Mouse (Mus musculus): Measurements from ENCODE around the gene 4930447C04Rik. TPM values are rescaled to one million over a fixed set of nuclear protein-coding genes. Genes with fewer than 3 reads are reported as not detected.

The 4930447C04Rik gene
- 0.08 and 0.17 TPM in 2 replicates for polyA plus RNA-seq (2015; fragmentation: Nextera tagmentation; extraction: Ambion mirVana)

DNA sequence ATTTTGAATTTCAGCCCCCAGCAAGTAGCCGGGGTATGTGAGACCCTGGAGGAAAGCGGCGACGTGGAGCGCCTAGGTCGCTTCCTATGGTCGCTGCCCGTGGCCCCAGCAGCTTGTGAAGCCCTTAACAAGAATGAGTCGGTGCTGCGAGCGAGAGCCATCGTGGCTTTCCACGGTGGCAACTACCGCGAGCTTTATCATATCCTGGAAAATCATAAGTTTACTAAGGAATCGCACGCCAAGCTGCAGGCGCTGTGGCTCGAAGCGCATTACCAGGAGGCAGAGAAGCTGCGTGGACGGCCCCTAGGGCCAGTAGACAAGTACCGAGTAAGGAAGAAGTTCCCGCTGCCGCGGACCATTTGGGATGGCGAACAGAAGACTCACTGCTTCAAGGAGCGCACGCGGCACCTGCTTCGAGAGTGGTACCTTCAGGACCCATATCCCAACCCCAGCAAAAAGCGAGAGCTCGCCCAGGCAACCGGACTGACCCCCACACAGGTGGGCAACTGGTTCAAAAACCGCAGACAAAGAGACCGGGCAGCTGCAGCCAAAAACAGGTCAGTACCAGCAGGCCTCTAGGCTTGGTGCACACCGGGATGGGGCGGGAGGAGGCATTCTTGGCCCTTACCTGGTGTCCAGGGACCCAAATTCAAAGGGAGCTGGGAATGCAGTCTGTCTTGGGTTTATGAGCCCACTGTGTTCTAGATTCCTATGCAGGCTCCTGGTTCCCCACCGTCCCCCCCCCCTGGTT is at the start of gene 4930447C04Rik:
Gene 4930447C04Rik (minus strand): TSS at position 704 of the 751 bp plus-strand sequence.
- H3K4me1 ChIP-seq (ENCODE audit: insufficient read depth, low read depth, low read length) = 0 out of 2 replicates have a peak, but pooled peaks cover under 1% of the 10 kb centered on the region
- H3K9ac ChIP-seq (replicated peaks; ENCODE audit: low read depth) = no peak within 1 kb of the TSS
- H3K4me2 ChIP-seq (replicated peaks; ENCODE audit: low read depth, low read length) = no peak within 1 kb of the TSS
- no peak for DNase-seq (ENCODE audit: low spot score)
- H3K9me3 ChIP-seq (ENCODE audit: low read length) = no peaks in the 10 kb centered on the region
- TF ChIP-seq CTCF (IDR thresholded peaks at IDR 0.05) = no peak
- no peak for TF ChIP-seq EP300 (IDR thresholded peaks at IDR 0.05)
- H3K36me3 ChIP-seq (ENCODE audit: insufficient read depth, low read length) = no peaks in the 10 kb centered on the region
- WGBS = 2% methylated on average over 39 of the region's 39 CpGs
- ATAC-seq = no peak
- no peak within 1 kb of the TSS for H3K4me3 ChIP-seq (ENCODE audit: low read depth, low read length)
- H3K27me3 ChIP-seq (replicated peaks; ENCODE audit: insufficient read depth, low read length) = peaks cover 65% of the 10 kb centered on the region
- no peak within 1 kb of the TSS for H3K27ac ChIP-seq (ENCODE audit: low read length)

DNA sequence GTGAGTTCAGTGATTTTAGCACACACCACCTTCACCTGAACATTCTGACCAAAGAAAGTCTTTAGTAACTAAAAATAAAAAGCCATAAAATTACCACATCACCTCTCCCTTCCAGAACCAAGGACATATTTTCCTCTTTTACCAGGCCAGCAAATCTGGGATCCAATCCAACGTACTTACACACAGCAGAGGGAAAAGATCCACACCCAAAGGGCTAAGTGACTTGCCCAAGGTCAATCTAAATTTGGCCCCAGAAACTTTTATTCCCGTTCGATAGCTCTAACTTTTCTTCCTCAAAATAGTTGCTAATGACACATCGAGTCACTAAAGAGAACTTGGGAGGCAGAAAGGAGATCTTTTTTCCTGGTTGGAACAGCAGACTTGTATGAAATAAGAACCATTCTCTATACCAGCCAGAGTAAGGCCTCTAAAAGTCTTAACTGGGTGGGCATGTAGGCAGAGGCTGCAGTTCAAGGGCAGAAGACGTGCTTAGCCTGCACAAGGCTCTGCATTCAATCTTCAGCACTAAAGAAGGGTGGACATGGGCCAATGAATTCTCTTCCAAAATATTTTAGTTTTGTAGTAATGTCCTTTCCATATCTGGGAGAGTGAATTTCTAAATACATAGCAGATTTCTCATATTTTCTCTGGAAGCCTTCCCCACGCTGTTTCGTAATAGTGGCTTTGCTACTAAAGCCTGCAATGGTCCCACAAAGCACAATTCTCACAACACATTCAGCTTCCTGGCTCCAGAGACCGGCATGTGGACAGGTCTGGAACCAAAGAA is 42.7 kb upstream of the 4930447C04Rik start:
- H3K27ac ChIP-seq (ENCODE audit: low read length) = peak overlapping the region; percentile 35; the same call in 1 of the 2 replicates
- no peaks in the 10 kb centered on the region for H3K36me3 ChIP-seq (ENCODE audit: insufficient read depth, low read length)
- no peak overlapping the region for H3K4me3 ChIP-seq (ENCODE audit: low read depth, low read length)
- H3K4me2 ChIP-seq (replicated peaks; ENCODE audit: low read depth, low read length) = no peak overlapping the region
- 56% methylated on average over 8 of the region's 8 CpGs for WGBS
- H3K27me3 ChIP-seq (replicated peaks; ENCODE audit: insufficient read depth, low read length) = no peaks in the 10 kb centered on the region
- no peaks in the 10 kb centered on the region for H3K9me3 ChIP-seq (ENCODE audit: low read length)
- TF ChIP-seq EP300 (IDR thresholded peaks at IDR 0.05) (no peak; the same call in none of the 2 replicates), CTCF (IDR thresholded peaks at IDR 0.05) (no peak)
- DNase-seq (ENCODE audit: low spot score) (peak; percentile 85), ATAC-seq (peak; percentile 76)
- H3K9ac ChIP-seq (replicated peaks; ENCODE audit: low read depth) = no peak overlapping the region
- H3K4me1 ChIP-seq (ENCODE audit: insufficient read depth, low read depth, low read length) = no peaks in the 10 kb centered on the region

DNA sequence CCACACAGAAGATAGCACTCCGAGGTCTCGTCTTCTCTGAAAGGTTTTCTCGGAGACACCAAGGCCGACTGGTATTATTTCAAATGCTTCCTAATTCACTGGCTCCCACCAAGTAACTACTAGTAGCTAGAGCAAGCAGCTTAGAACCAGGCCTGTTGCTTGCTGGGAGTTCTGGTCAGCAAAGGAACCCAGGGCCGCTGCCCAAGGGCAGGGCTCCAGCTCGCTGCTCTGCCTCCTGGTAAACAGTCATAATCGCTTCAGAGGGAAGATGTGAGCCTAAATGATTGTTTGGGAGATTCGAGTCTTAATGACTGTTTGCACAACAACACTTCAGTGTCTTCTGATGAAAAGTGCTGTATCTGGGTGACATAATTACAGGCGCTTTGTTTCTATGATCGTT is 42.0 kb upstream of the 4930447C04Rik start:
- 61% methylated on average over 10 of the region's 10 CpGs for WGBS
- DNase-seq (ENCODE audit: low spot score) = peak; percentile 44
- H3K4me2 ChIP-seq (replicated peaks; ENCODE audit: low read depth, low read length) = no peak overlapping the region
- TF ChIP-seq CTCF (IDR thresholded peaks at IDR 0.05) = no peak
- no peaks in the 10 kb centered on the region for H3K27me3 ChIP-seq (replicated peaks; ENCODE audit: insufficient read depth, low read length)
- H3K27ac ChIP-seq (ENCODE audit: low read length) = peak overlapping the region; percentile 59
- H3K36me3 ChIP-seq (ENCODE audit: insufficient read depth, low read length) = no peaks in the 10 kb centered on the region
- no peaks in the 10 kb centered on the region for H3K9me3 ChIP-seq (ENCODE audit: low read length)
- ATAC-seq = peak; percentile 28; the same call in 1 of the 2 replicates
- no peaks in the 10 kb centered on the region for H3K4me1 ChIP-seq (ENCODE audit: insufficient read depth, low read depth, low read length)
- no peak overlapping the region for H3K9ac ChIP-seq (replicated peaks; ENCODE audit: low read depth)
- no peak overlapping the region for H3K4me3 ChIP-seq (ENCODE audit: low read depth, low read length)

DNA sequence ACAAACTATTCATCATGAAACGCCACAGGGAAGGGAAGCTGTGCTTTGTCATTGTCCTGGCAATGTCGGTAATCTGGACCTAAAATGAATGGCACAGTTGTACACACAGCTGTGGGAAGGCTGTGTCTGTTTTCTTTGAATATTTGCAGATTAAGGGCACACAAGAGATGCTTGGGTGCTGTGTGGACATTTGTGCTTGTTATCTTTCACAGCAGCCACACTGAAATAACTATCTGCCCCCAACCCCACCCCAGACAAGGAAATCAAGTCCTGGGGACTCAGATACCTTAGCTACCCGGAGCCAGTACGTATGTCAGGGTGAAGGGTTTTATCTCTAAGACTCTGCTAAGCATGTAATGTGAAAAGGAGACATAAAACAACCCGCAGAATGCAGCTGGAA is 38.7 kb upstream of the 4930447C04Rik start:
- no peak overlapping the region for H3K27ac ChIP-seq (ENCODE audit: low read length)
- no peaks in the 10 kb centered on the region for H3K36me3 ChIP-seq (ENCODE audit: insufficient read depth, low read length)
- TF ChIP-seq EP300 (IDR thresholded peaks at IDR 0.05) (no peak), CTCF (IDR thresholded peaks at IDR 0.05) (no peak)
- no peak overlapping the region for H3K4me3 ChIP-seq (ENCODE audit: low read depth, low read length)
- DNase-seq (ENCODE audit: low spot score) (no peak), ATAC-seq (no peak)
- 61% methylated on average over 5 of the region's 5 CpGs for WGBS
- H3K4me2 ChIP-seq (replicated peaks; ENCODE audit: low read depth, low read length) = no peak overlapping the region
- no peaks in the 10 kb centered on the region for H3K9me3 ChIP-seq (ENCODE audit: low read length)
- H3K4me1 ChIP-seq (ENCODE audit: insufficient read depth, low read depth, low read length) = no peaks in the 10 kb centered on the region
- H3K9ac ChIP-seq (replicated peaks; ENCODE audit: low read depth) = no peak overlapping the region
- H3K27me3 ChIP-seq (replicated peaks; ENCODE audit: insufficient read depth, low read length) = no peaks in the 10 kb centered on the region

DNA sequence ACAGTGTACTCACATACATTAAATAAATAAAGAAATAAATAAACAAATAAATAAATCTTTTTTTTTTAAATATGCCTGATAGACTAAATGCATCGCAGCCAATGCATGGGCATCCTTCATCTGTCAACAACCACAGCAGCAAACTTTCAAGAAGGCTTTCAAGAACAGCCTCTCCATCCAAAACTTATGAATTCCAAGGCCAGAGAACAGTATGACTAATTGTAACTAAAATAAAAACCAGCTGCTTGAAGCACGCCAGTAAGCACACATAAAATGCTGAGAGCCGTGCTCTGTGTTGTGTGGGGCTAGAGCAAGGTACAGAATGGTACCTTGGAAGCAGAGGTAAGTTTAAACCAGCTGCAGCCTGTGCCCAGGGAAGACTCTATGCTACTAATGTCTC is 37.3 kb upstream of the 4930447C04Rik start:
- Histone ChIP-seq H3K36me3 (ENCODE audit: insufficient read depth, low read length) (no peaks in the 10 kb centered on the region), H3K9me3 (ENCODE audit: low read length) (no peaks in the 10 kb centered on the region), H3K4me2 (replicated peaks; ENCODE audit: low read depth, low read length) (no peak overlapping the region), H3K4me1 (ENCODE audit: insufficient read depth, low read depth, low read length) (no peaks in the 10 kb centered on the region), H3K4me3 (ENCODE audit: low read depth, low read length) (no peak overlapping the region), H3K27me3 (replicated peaks; ENCODE audit: insufficient read depth, low read length) (0 out of 2 replicates have a peak, but pooled peaks cover 5% of the 10 kb centered on the region), H3K9ac (replicated peaks; ENCODE audit: low read depth) (no peak overlapping the region), H3K27ac (ENCODE audit: low read length) (no peak overlapping the region)
- TF ChIP-seq EP300 (IDR thresholded peaks at IDR 0.05) (no peak), CTCF (IDR thresholded peaks at IDR 0.05) (no peak)
- ATAC-seq (no peak), DNase-seq (ENCODE audit: low spot score) (no peak)
- WGBS = 72% methylated on average over 3 of the region's 3 CpGs

DNA sequence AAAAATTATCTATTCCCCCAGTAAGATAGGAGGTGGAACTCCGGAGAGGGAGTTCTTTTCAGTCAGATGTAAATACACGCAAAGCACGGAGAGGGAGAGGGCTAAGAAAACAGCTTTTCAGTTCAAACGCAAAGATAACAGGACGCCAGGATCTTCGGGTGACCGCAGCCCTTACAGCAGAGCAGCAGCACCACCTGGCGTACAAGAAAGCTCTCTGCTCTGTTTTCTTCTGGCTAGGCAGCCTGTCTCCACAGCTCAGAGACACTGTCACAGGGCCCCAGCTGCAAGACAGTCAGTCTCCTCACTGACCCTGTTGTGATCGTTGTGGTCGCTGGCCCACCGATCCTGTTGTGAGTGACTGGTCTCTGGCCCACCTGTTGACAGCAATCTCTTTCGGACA is 36.1 kb upstream of the 4930447C04Rik start:
- ATAC-seq = peak; percentile 75
- 1% methylated on average over 12 of the region's 12 CpGs for WGBS
- peaks cover 5% of the 10 kb centered on the region; the same call in 1 of the 2 replicates for H3K27me3 ChIP-seq (replicated peaks; ENCODE audit: insufficient read depth, low read length)
- H3K27ac ChIP-seq (ENCODE audit: low read length) = no peak overlapping the region
- peak overlapping the region; percentile 44 for H3K4me2 ChIP-seq (replicated peaks; ENCODE audit: low read depth, low read length)
- DNase-seq (ENCODE audit: low spot score) = peak; percentile 90
- no peaks in the 10 kb centered on the region for H3K9me3 ChIP-seq (ENCODE audit: low read length)
- no peaks in the 10 kb centered on the region for H3K36me3 ChIP-seq (ENCODE audit: insufficient read depth, low read length)
- TF ChIP-seq EP300 (IDR thresholded peaks at IDR 0.05) (no peak), CTCF (IDR thresholded peaks at IDR 0.05) (peak; percentile 93)
- no peaks in the 10 kb centered on the region for H3K4me1 ChIP-seq (ENCODE audit: insufficient read depth, low read depth, low read length)
- no peak overlapping the region for H3K9ac ChIP-seq (replicated peaks; ENCODE audit: low read depth)
- no peak overlapping the region for H3K4me3 ChIP-seq (ENCODE audit: low read depth, low read length)
